Mouse (Mus musculus) bone marrow, adult 2 months (tissue): ENCODE data around the gene Kdm4d. TPM values are rescaled to one million over a fixed set of nuclear protein-coding genes. Genes with fewer than 3 reads are reported as not detected.
"Not testable (repeated sequence)": the region's sequence is repeated elsewhere in the genome, so short reads cannot be mapped to it uniquely, and the experiment has no call there.

ENCODE experiments used
- H3K27ac ChIP-seq: fragments of 200-500 bp; 2 replicates; pipeline ENCODE4 v1.5.1; 2012; ENCODE audit warnings: low read depth, mild to moderate bottlenecking, control low read depth, inconsistent platforms, low read length; ENCODE audit not compliant: control insufficient read depth, poor library complexity, insufficient read depth
- H3K4me1 ChIP-seq: fragments of 200-500 bp; 2 replicates; pipeline ENCODE4 v1.6.1; 2011; ENCODE audit warnings: low read length; ENCODE audit not compliant: control insufficient read depth, insufficient read depth
- H3K4me3 ChIP-seq: fragments of 200-500 bp; replicated peaks from 2 replicates; pipeline ENCODE3; 2011; ENCODE audit warnings: mild to moderate bottlenecking, low read depth, low read length, control low read depth; ENCODE audit not compliant: control insufficient read depth
- CTCF ChIP-seq: fragments of 200-500 bp; IDR thresholded peaks from 2 replicates; pipeline ENCODE4 v1.5.1; 2011; ENCODE audit warnings: low read length, control low read depth; ENCODE audit not compliant: control insufficient read depth, insufficient read depth
- POLR2A ChIP-seq: fragments of 200-500 bp; IDR thresholded peaks from 2 replicates; pipeline ENCODE4 v1.6.1; 2011; ENCODE audit warnings: low read depth, mild to moderate bottlenecking, control low read depth, low read length, borderline replicate concordance; ENCODE audit not compliant: control insufficient read depth
- WGBS: fragments of 180-500 bp; shearing (Covaris S2); methylation state at CpG from one replicate; pipeline ENCODE4 v1.1.7; 2018; 5-methylcytosine and 5-hydroxymethylcytosine counted together
- polyA plus RNA-seq: library from polyadenylated mRNA; stranded (reverse); fragments of >200 nt; gene quantifications from 2 replicates; pipeline ENCODE4 v1.2.4, GENCODE M21; 2011; ENCODE audit warnings: low replicate concordance; ENCODE audit not compliant: missing spikeins, insufficient read depth, insufficient read length

Kdm4d gene
- polyA plus RNA-seq, 1 experiment: not detected

- no peak overlapping the region for H3K27ac ChIP-seq
- TF ChIP-seq POLR2A (no peak), CTCF (no peak)
- H3K4me1 ChIP-seq: no peaks in the 10 kb centered on the region; the same call in none of the 2 replicates
- 50% methylated on average over 4 of the region's 4 CpGs for WGBS
- no peak overlapping the region for H3K4me3 ChIP-seq
These were observed 1.2 kb downstream of the Kdm4d start for GRCm38 (mm10) chr9:14498896-14499705.

DNA sequence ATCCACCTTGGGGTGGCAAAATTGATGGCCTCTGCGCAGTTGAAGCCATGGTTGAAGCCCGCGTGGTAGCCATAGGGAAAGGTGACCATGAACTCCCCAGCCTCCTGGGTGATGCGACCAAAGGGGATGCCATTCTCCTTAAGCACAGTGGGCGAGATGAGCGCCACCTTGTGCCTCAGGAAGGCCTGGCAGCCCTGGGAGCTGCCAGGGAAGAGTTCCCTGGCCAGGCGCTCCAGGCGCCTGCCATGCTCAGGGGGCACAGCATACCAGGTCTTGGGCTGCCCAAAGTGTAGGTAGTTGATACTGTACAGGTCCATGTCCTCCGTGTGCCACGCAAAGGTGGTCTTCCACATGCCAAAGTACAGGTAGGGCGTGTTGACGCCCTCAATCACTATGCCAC is 36.6 kb downstream of the Kdm4d start:
- H3K4me1 ChIP-seq, H3K27ac ChIP-seq, H3K4me3 ChIP-seq: not testable (repeated sequence)
- WGBS: 65% methylated on average over 12 of the region's 12 CpGs

- H3K4me3 ChIP-seq, H3K4me1 ChIP-seq, H3K27ac ChIP-seq: not testable (repeated sequence)
- WGBS: 77% methylated on average over 1 of the region's 1 CpGs
These were observed 37.7 kb downstream of the Kdm4d start for GRCm38 (mm10) chr9:14462536-14462935.

DNA sequence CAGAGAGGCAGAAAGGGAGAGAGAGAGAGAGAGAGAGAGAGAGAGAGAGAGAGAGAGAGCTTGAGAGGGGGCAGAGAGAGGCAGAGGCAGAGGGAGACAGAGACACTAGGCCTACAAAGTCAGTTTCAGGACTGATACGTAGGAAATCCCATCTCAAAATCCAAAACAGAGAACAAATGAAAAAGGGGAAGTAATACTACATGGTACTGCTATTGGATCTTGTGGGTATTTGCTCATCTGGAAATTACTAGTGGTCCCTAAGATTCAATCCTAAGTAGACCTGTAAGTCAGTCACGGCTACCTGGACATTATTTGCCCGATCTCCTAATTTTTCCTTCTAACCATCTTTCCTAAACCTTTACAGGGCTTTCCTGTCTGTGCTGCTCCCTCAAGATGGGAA is 44.0 kb downstream of the Kdm4d start:
- H3K4me1 ChIP-seq: no peaks in the 10 kb centered on the region
- TF ChIP-seq POLR2A (no peak), CTCF (no peak)
- WGBS: 57% methylated on average over 3 of the region's 3 CpGs
- no peak overlapping the region for H3K4me3 ChIP-seq
- no peak overlapping the region for H3K27ac ChIP-seq

- H3K4me3 ChIP-seq: not testable (repeated sequence)
These were observed 49.2 kb downstream of the Kdm4d start for GRCm38 (mm10) chr9:14451120-14451519.

GRCm38 (mm10) chr9:14447086-14447485 is 53.2 kb downstream of the Kdm4d start:
- H3K27ac ChIP-seq, H3K4me3 ChIP-seq, H3K4me1 ChIP-seq: not testable (repeated sequence)
- 76% methylated on average over 2 of the region's 2 CpGs for WGBS

More at GRCm38 (mm10) chr9:14451120-14451519, 49.2 kb downstream of the Kdm4d start:
- WGBS: 67% methylated on average over 8 of the region's 8 CpGs
- H3K4me1 ChIP-seq, H3K27ac ChIP-seq: not testable (repeated sequence)

- Histone ChIP-seq H3K4me1 (no peaks in the 10 kb centered on the region), H3K27ac (no peak overlapping the region), H3K4me3 (no peak overlapping the region)
- TF ChIP-seq CTCF (no peak), POLR2A (no peak)
- 81% methylated on average over 1 of the region's 1 CpGs for WGBS
These were observed 59.9 kb downstream of the Kdm4d start for GRCm38 (mm10) chr9:14440347-14440746.

GRCm38 (mm10) chr9:14433252-14433939 is 66.9 kb downstream of the Kdm4d start:
- WGBS: 75% methylated on average over 11 of the region's 11 CpGs
- no peaks in the 10 kb centered on the region for H3K4me1 ChIP-seq
- no peak overlapping the region for H3K4me3 ChIP-seq
- H3K27ac ChIP-seq: no peak overlapping the region
- no peak for TF ChIP-seq POLR2A
- no peak for TF ChIP-seq CTCF

Other genes with a start within 250 kb of the Kdm4d start
- gene Sesn3, start 225.4 kb downstream of the Kdm4d start, polyA plus RNA-seq: 2.6 and 5.3 TPM in 2 replicates
- 18.5 and 25.0 TPM in 2 replicates for gene Endod1, start 119.0 kb downstream of the Kdm4d start, polyA plus RNA-seq
- gene Cwc15, start 135 bp upstream of the Kdm4d start, polyA plus RNA-seq: 59.8 and 65.6 TPM in 2 replicates
- gene Amotl1, start 144.6 kb upstream of the Kdm4d start, polyA plus RNA-seq: 2.7 and 2.9 TPM in 2 replicates
- gene Piwil4, start 240.3 kb upstream of the Kdm4d start, polyA plus RNA-seq: 3.5 and 8.3 TPM in 2 replicates